Mouse (Mus musculus): ENCODE measurements at regions not wholly inside any gene's neighbourhood (a gene's known extent, or its start where the extent isn't known, plus 50 kb on each side); places are given as distances from the start of the nearest gene placed in this dataset.

DNA sequence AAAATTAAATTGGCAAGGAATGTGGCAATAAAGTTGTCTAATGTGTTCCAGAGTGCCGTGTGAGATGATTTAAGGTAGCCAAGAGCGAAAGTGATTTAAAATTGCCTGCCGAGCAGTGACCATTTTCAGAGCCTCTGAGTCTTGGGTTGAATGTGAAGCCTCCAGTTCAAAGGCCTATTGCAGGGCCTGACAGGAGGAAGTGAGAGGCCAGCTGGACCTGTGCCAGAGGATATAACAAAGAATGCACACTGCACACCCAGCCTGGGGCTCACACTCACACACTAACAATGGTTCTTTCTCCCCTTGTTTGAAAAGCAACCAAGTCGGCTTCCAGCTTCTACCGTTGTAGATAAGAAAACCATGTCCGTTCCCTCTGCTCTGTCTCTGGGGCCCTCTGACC is 390.1 kb downstream of the Pmp22 start:
- WGBS: 15% methylated on average over 6 of the region's 6 CpGs
- Histone ChIP-seq H3K9ac (ENCODE audit: low read length) (0 out of 2 replicates have a peak overlapping the region, but pooled peaks have one; percentile 1), H3K27ac (ENCODE audit: low read length) (peak overlapping the region; percentile 74)

DNA sequence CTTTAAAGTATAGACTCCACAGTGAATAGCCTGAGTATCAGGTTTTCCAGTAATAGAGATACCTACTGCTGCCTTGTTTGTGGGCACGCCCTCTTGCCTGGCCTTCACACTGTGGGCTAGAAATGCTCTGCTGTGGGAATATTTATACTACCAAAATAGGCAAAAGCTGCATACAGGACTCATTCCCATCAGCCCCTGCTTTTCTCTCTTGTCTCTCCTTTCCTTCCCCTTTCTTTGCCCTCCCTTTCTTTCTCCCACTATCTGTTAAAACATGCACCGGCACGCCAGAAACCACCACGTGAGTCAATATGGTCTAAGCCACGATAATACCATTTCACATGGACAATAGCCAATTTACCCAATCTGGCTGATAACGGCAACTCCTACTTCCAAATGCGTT is 395.5 kb downstream of the Pmp22 start:
- whole genome bisulfite sequencing: 51% methylated on average over 7 of the region's 7 CpGs
- no peak overlapping the region for H3K9ac ChIP-seq (ENCODE audit: low read length)
- peaks cover 4% of the 10 kb centered on the region for H3K4me1 ChIP-seq (replicated peaks; ENCODE audit: control insufficient read depth, insufficient read depth, low read length)
- no peaks in the 10 kb centered on the region for H3K36me3 ChIP-seq (ENCODE audit: control insufficient read depth, insufficient read depth, low read length)
- no peak overlapping the region for H3K4me2 ChIP-seq (ENCODE audit: low read depth, low read length)
- H3K27me3 ChIP-seq (ENCODE audit: control insufficient read depth, insufficient read depth, low read depth, low read length): no peaks in the 10 kb centered on the region
- no peak for ATAC-seq (ENCODE audit: low read depth)
- no peaks in the 10 kb centered on the region for H3K9me3 ChIP-seq (ENCODE audit: control insufficient read depth, low read length)
- no peak overlapping the region for H3K27ac ChIP-seq (ENCODE audit: low read length)
- H3K4me3 ChIP-seq (ENCODE audit: low read length): no peak overlapping the region

More for the DNA sequence above, 390.1 kb downstream of the Pmp22 start:
- Histone ChIP-seq H3K4me2 (ENCODE audit: low read depth, low read length) (0 out of 2 replicates have a peak overlapping the region, but pooled peaks have one; percentile 5), H3K4me3 (ENCODE audit: low read length) (no peak overlapping the region), H3K27me3 (ENCODE audit: control insufficient read depth, insufficient read depth, low read depth, low read length) (no peaks in the 10 kb centered on the region), H3K4me1 (replicated peaks; ENCODE audit: control insufficient read depth, insufficient read depth, low read length) (peaks cover 9% of the 10 kb centered on the region), H3K9me3 (ENCODE audit: control insufficient read depth, low read length) (no peaks in the 10 kb centered on the region; the same call in 1 of the 2 replicates), H3K36me3 (ENCODE audit: control insufficient read depth, insufficient read depth, low read length) (no peaks in the 10 kb centered on the region)
- ATAC-seq (ENCODE audit: low read depth): peak; percentile 86

DNA sequence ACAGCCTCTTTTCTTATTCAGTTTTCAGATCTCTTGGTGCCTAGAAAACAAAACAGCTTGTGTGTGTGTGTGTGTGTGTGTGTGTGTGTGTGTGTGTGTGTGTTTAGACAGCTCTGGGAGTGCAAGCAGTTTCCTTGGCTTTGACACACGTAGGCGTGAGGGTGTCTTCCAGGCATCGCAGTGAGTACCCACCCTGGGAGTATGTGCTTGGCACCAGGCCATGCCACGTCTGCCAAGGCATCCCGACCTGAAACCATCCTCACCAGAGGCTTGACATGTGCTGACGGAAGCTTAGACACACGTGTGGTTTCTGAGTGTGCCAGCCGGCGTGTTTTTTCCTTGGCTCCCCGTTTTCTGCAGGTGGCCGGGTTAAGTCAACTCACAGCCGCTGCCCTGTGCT is 396.6 kb downstream of the Pmp22 start:
- peak; percentile 41 for ATAC-seq (ENCODE audit: low read depth)
- H3K27me3 ChIP-seq (ENCODE audit: control insufficient read depth, insufficient read depth, low read depth, low read length): no peaks in the 10 kb centered on the region
- H3K9me3 ChIP-seq (ENCODE audit: control insufficient read depth, low read length): no peaks in the 10 kb centered on the region
- no peak overlapping the region for H3K4me3 ChIP-seq (ENCODE audit: low read length)
- no peak overlapping the region for H3K9ac ChIP-seq (ENCODE audit: low read length)
- no peak overlapping the region for H3K27ac ChIP-seq (ENCODE audit: low read length)
- WGBS: 17% methylated on average over 12 of the region's 12 CpGs
- H3K4me2 ChIP-seq (ENCODE audit: low read depth, low read length): peak overlapping the region; percentile 22; the same call in 1 of the 2 replicates
- H3K4me1 ChIP-seq (replicated peaks; ENCODE audit: control insufficient read depth, insufficient read depth, low read length): peaks cover 4% of the 10 kb centered on the region; the same call in 1 of the 2 replicates
- no peaks in the 10 kb centered on the region for H3K36me3 ChIP-seq (ENCODE audit: control insufficient read depth, insufficient read depth, low read length)

DNA sequence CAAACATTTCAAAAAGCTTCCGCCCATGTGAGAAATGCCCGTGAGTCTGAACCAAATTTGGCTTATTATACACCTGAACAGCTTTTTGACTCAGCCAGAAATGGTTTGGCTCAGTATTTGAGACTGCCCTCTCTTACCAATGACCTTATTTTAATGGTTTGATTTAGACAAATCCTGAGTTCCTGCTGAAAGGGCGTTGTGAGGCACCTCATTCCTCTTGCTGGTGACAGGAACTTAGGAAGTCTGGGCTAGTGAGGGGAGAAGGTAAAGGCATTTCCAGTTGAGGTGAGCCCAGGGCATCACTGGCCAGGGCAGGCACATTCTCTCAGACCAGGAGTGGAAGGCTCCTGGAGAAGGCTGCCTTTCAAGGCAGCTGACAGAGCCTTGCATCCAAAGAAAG is 396.1 kb downstream of the Hs3st3b1 start:
- H3K36me3 ChIP-seq (ENCODE audit: control insufficient read depth, insufficient read depth, low read length): no peaks in the 10 kb centered on the region
- H3K4me3 ChIP-seq (ENCODE audit: low read length): no peak overlapping the region
- peak overlapping the region; percentile 9 for H3K27ac ChIP-seq (ENCODE audit: low read length)
- peaks cover 4% of the 10 kb centered on the region; the same call in 1 of the 2 replicates for H3K4me1 ChIP-seq (replicated peaks; ENCODE audit: control insufficient read depth, insufficient read depth, low read length)
- ATAC-seq (ENCODE audit: low read depth): no peak
- no peaks in the 10 kb centered on the region for H3K9me3 ChIP-seq (ENCODE audit: control insufficient read depth, low read length)
- H3K9ac ChIP-seq (ENCODE audit: low read length): no peak overlapping the region
- H3K4me2 ChIP-seq (ENCODE audit: low read depth, low read length): peak overlapping the region; percentile 22; the same call in 1 of the 2 replicates
- 23% methylated on average over 3 of the region's 3 CpGs for WGBS
- no peaks in the 10 kb centered on the region for H3K27me3 ChIP-seq (ENCODE audit: control insufficient read depth, insufficient read depth, low read depth, low read length)

DNA sequence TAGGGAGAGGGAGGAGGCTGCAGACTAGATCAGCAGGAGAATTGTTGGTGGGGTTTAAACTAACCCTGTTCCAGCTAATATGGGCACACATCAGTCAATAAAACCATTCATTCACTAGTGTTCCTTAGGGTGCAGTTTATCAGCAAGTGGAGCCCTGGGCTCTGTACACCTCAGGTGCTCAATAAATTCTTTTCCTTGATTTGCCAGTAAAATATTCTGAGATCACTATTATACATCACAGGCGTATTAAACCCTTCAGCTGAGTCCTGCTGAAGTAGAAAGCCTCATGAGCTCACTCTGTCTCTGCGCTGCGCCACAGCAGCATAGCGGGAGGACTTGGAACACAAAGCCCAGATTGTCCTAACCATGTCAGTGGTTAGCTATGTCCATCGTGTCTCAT is 389.3 kb downstream of the Hs3st3b1 start:
- H3K27ac ChIP-seq (ENCODE audit: low read length): no peak overlapping the region
- no peaks in the 10 kb centered on the region for H3K36me3 ChIP-seq (ENCODE audit: control insufficient read depth, insufficient read depth, low read length)
- no peak overlapping the region for H3K9ac ChIP-seq (ENCODE audit: low read length)
- no peaks in the 10 kb centered on the region for H3K9me3 ChIP-seq (ENCODE audit: control insufficient read depth, low read length)
- no peaks in the 10 kb centered on the region for H3K27me3 ChIP-seq (ENCODE audit: control insufficient read depth, insufficient read depth, low read depth, low read length)
- ATAC-seq (ENCODE audit: low read depth): no peak
- no peaks in the 10 kb centered on the region for H3K4me1 ChIP-seq (replicated peaks; ENCODE audit: control insufficient read depth, insufficient read depth, low read length)
- 81% methylated on average over 5 of the region's 5 CpGs for WGBS
- no peak overlapping the region for H3K4me3 ChIP-seq (ENCODE audit: low read length)
- H3K4me2 ChIP-seq (ENCODE audit: low read depth, low read length): no peak overlapping the region

DNA sequence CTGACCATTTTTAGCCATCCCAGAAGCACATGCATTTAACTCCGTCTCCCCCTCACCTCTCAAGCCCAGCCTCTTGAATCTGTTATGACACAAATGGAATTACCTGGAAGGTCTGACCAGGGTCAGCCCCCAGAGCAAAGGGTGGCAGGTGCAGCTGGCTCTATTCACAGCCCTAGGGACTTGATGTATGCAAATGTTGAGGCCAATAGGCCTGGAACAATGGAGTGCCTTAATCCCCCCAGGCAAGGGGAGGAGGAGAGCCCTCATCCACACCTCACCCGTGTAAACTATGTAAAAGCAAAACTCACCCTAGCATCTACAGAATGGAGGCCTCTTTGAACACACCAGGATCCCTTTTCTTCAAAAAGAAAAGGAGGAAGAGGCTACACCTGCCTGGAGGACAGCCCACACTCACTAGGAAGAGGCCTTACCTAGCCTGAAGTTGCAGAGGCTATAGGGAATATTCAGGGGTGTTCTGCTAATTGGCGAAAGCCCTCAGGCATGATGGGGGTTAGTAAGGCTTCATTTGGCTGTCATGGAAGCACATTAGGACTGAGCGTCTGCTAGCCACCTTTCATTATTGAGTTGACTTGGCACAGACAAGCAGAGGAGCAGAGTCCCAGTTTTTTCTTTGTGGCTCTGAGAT is 388.4 kb downstream of the Hs3st3b1 start:
- 63% methylated on average over 4 of the region's 4 CpGs for WGBS
- ATAC-seq (ENCODE audit: low read depth): no peak
- no peak overlapping the region for H3K9ac ChIP-seq (ENCODE audit: low read length)
- H3K4me1 ChIP-seq (replicated peaks; ENCODE audit: control insufficient read depth, insufficient read depth, low read length): no peaks in the 10 kb centered on the region
- H3K27me3 ChIP-seq (ENCODE audit: control insufficient read depth, insufficient read depth, low read depth, low read length): no peaks in the 10 kb centered on the region
- H3K36me3 ChIP-seq (ENCODE audit: control insufficient read depth, insufficient read depth, low read length): no peaks in the 10 kb centered on the region
- H3K27ac ChIP-seq (ENCODE audit: low read length): no peak overlapping the region
- H3K4me3 ChIP-seq (ENCODE audit: low read length): no peak overlapping the region
- no peak overlapping the region for H3K4me2 ChIP-seq (ENCODE audit: low read depth, low read length)
- no peaks in the 10 kb centered on the region for H3K9me3 ChIP-seq (ENCODE audit: control insufficient read depth, low read length)

GRCm38 (mm10) chr11:63537693-63538092 is 384.4 kb downstream of the Hs3st3b1 start:
- no peak overlapping the region for H3K9ac ChIP-seq (ENCODE audit: low read length)
- ATAC-seq (ENCODE audit: low read depth): no peak
- no peak overlapping the region for H3K4me2 ChIP-seq (ENCODE audit: low read depth, low read length)
- H3K36me3 ChIP-seq (ENCODE audit: control insufficient read depth, insufficient read depth, low read length): no peaks in the 10 kb centered on the region
- no peaks in the 10 kb centered on the region for H3K4me1 ChIP-seq (replicated peaks; ENCODE audit: control insufficient read depth, insufficient read depth, low read length)
- H3K4me3 ChIP-seq (ENCODE audit: low read length): no peak overlapping the region
- WGBS: 72% methylated on average over 3 of the region's 3 CpGs
- H3K27me3 ChIP-seq (ENCODE audit: control insufficient read depth, insufficient read depth, low read depth, low read length): no peaks in the 10 kb centered on the region
- H3K27ac ChIP-seq (ENCODE audit: low read length): no peak overlapping the region
- H3K9me3 ChIP-seq (ENCODE audit: control insufficient read depth, low read length): no peaks in the 10 kb centered on the region

DNA sequence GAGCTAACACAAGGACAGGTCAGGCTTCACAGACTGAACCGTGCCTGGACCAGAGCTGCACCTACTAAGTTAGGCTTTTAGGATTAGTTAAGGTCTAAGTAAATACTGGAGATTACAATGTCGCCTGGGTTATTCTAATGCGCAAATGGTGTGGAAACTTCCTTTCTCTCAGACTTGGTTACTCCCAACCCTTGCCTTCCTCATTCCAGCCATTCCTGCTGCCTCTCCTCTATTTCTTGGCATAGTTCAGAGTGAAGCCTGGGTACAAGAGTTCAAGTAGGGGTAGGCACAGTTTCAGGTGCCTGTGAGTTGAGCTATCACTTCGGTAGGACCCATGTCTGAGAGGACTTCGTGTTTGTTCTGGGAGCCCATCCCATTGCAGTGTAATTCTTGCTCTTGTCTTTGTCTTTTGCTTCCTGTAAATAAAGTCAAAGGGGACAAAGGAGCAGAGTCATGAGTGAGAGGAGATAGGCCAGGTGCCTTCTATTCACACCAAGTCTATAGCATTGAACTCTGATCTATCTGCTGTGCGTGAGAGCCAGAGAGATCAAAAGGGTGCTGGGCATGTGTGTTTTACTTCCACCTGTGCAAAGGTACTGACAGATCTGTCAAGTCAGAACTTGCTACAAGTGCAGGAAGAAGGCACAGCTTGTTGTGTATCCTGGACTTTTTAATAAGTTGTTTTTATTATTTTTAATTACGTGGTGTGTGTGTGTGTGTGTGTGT is 378.0 kb downstream of the Hs3st3b1 start:
- peak; percentile 88 for ATAC-seq (ENCODE audit: low read depth)

DNA sequence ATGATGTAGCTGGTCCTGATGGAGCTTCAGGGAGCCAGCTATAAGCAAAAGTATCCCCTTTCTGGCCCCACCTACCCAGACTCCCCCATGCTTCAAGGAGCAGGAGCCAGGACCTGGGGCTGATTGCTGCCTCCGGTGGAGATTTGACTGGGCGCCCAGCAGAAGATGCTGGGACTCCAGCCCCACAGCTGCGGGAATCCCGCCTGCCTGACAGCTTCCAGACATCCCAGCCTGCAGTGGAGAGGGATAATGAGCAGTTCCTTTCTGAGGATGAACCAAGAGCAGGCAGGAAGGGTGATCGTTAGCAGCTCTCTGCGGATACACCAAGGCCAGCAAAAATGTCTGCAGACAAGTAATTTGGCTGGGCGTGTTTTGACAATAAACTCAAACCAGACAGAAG is 376.6 kb downstream of the Hs3st3b1 start:
- 15% methylated on average over 7 of the region's 7 CpGs for WGBS
- Histone ChIP-seq H3K27ac (ENCODE audit: low read length) (no peak overlapping the region), H3K9me3 (ENCODE audit: control insufficient read depth, low read length) (no peaks in the 10 kb centered on the region), H3K4me2 (ENCODE audit: low read depth, low read length) (no peak overlapping the region), H3K36me3 (ENCODE audit: control insufficient read depth, insufficient read depth, low read length) (no peaks in the 10 kb centered on the region), H3K4me3 (ENCODE audit: low read length) (no peak overlapping the region), H3K9ac (ENCODE audit: low read length) (no peak overlapping the region), H3K27me3 (ENCODE audit: control insufficient read depth, insufficient read depth, low read depth, low read length) (no peaks in the 10 kb centered on the region), H3K4me1 (replicated peaks; ENCODE audit: control insufficient read depth, insufficient read depth, low read length) (no peaks in the 10 kb centered on the region)
- no peak for ATAC-seq (ENCODE audit: low read depth)

More for the DNA sequence above, 378.0 kb downstream of the Hs3st3b1 start:
- H3K9me3 ChIP-seq (ENCODE audit: control insufficient read depth, low read length): no peaks in the 10 kb centered on the region
- no peaks in the 10 kb centered on the region for H3K4me1 ChIP-seq (replicated peaks; ENCODE audit: control insufficient read depth, insufficient read depth, low read length)
- H3K27me3 ChIP-seq (ENCODE audit: control insufficient read depth, insufficient read depth, low read depth, low read length): no peaks in the 10 kb centered on the region
- no peaks in the 10 kb centered on the region for H3K36me3 ChIP-seq (ENCODE audit: control insufficient read depth, insufficient read depth, low read length)
- WGBS: 47% methylated on average over 7 of the region's 7 CpGs
- H3K4me2 ChIP-seq (ENCODE audit: low read depth, low read length): no peak overlapping the region
- H3K9ac ChIP-seq (ENCODE audit: low read length): no peak overlapping the region
- peak overlapping the region; percentile 20; the same call in 1 of the 2 replicates for H3K27ac ChIP-seq (ENCODE audit: low read length)
- H3K4me3 ChIP-seq (ENCODE audit: low read length): no peak overlapping the region

Measured in lung, embryonic 16.5 days (tissue).